Mouse (Mus musculus): ENCODE results near the gene Rela.

Rela gene

DNA sequence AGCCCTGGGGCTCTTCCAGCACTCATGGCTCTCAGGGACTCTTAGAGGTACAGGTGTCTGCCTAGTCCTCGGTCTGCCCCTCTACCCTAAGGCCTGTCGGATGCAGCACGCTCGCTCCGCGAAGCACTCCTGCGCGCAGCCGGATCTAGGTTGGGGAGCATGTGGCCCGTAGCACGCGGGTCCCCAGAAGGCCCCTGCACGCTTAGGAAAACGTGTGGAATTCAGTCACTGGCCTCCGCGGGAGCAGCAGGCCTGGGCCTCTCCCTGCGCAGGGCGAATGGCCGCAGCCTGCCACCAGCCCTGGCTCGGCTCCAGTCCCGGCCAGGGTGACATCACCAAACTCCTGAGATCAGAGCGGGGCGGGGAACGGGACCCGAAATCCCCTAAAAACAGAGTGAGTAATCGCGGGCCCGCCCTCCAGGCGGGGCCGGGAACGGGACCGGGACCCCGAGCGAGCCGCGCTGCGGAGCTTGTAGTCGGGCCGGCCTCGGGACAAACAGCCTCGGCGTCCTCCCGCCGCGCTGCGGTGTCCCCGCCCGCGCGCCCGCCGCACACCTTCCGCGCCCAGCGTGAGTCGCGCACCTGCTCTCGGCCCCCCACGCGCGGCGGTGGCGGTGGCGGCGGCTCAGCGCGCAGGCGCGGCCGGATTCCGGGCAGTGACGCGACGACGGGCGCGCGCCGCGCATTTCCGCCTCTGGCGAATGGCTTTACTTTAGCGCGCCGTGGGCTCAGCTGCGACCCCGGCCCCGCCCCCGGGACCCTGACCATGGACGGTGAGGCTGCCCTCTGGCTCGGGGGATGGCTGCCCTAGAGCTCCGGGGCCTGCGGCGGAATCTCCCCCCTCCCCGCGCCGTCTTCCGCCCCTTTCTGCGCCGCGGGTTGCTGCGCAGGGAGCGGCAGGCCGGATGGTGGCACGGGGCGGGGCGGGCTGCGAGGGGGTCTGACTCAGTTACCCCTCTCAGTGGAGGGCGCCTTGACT, at the start of gene Rela:
Rela (plus strand) TSS at position 415 of the 979 bp plus-strand sequence.
- DNase-seq (ENCODE audit: low spot score in 2 of 2), result peak; percentile 92 to 93

GRCm38 (mm10) chr19:5589159-5589558, 48.1 kb upstream of the Rela start:
- DNase-seq (ENCODE audit: low spot score in 2 of 2), result no peak

- no peak for DNase-seq (ENCODE audit: low spot score in 2 of 2)
These were observed 45.4 kb upstream of the Rela start for GRCm38 (mm10) chr19:5591888-5592287.

- no peak for DNase-seq (ENCODE audit: low spot score in 2 of 2)
These were observed 38.1 kb upstream of the Rela start for GRCm38 (mm10) chr19:5599224-5599623.

DNA sequence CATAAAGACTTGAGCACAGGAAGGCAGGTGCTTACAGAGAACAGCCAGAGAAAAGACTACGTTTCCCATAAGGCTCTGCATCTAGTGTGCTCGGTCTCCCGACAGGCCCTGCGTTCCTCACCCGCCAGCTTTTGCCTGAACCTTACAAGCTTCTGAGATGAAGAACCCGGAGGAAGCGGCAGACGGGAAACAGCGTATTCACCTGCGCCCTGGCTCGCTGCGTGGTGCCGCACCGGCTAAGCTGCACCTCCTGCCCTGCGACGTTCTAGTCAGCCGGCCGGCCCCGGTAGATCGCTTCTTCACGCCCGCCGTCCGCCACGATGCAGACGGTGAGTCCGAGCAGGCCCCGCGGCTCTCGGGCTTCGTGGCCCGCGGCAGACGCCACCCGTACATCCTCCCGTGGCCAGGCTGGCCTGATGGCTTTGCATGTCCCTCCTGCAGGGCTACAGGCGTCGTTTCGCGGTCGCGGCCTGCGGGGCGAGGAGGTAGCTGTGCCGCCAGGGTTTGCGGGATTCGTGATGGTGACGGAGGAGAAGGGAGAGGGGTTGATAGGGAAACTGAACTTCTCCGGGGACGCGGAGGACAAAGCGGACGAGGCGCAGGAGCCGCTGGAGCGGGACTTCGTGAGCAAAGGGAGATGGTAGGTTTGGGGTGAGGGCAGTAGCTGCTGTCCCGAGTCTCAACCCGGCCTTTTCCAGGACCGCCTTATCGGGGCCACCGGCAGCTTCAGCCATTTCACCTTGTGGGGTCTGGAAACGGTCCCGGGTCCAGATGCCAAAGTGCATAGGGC, 35.3 kb upstream of the Rela start, which contains the start of gene Rnaseh2c:
Rnaseh2c (plus strand) TSS at position 122 of the 790 bp plus-strand sequence.
- peak; percentile 66 for DNase-seq (ENCODE audit: low spot score in 2 of 2)

GRCm38 (mm10) chr19:5603664-5604063, 33.6 kb upstream of the Rela start:
- DNase-seq (ENCODE audit: low spot score in 2 of 2), result no peak

GRCm38 (mm10) chr19:5605126-5605525, 32.2 kb upstream of the Rela start:
- no peak for DNase-seq (ENCODE audit: low spot score in 2 of 2)

DNA sequence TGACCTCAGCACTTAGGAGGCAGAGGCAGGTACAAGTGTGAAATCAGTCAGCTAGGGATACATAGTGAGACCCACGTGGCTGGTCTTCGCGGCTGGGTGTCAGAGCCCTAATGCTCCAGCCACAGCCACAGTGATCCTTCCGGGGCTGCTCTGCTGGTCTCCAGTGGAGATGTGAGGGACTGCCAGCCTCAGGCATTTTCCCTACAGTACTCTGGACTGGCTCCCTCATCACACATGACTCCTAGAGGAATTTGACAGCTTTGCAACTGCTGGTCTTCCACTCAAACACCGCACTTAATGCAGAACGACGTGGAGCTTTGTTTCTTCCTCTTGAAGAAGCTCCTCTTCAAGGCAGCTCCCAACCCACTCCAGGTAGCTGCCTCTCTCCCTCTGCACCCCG, 31.1 kb upstream of the Rela start:
- no peak for DNase-seq (ENCODE audit: low spot score in 2 of 2)

DNA sequence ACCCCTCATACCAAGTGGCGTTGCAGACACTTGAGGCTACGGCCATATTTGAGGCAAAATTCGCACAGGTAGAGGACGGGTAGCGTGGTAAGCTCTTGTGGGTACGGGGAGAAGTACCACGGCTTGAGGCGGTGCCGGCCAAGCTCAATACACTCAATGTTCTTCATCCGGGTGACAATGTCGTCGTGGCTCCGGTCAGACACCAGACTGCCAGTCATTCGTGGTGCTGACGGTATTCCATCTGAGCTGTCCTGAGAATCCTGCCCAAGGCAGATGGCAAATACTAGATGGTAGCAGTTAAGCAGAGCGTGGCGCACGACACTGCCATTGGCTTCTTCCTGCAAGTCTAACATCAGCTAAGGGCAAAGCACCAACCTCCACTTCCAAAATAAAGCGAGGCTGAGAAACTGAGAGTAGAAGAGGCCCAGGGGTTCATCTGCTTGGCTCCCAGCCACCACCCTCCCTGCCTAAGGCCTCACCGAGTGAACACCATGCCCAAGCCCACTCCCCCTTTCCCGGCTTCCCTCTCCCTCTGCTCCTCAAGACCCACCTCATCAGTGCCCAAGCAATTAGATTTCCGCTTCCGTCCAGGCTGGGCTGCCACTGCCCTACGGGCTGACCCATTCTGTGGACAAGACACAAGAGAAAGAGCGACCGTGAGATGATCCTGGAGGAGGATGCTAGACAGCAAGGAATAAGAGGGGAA, 29.4 kb upstream of the Rela start:
- no peak for DNase-seq (ENCODE audit: low spot score in 2 of 2)

GRCm38 (mm10) chr19:5608707-5609106, 28.6 kb upstream of the Rela start:
- DNase-seq (ENCODE audit: low spot score in 2 of 2), result no peak

DNA sequence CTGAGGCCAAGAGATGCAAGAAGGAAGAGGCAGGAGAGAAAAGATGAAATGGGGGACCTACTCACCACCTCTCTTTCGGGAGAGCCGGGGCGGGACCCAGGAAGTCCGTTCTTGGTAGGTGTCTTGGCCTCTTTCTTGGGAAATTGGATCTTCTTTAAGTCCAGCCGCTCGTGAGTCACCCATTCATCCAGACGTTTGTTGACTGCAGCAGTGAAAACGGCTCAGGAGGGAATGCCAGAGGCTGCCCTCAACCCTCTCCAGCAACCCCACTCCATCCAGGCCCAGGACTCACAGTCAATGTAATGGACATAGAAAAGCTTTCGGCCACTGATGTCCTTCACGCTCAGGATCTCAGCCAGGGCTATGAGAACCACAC, 28.1 kb upstream of the Rela start:
- DNase-seq (ENCODE audit: low spot score in 2 of 2), result no peak

- peak; percentile 89 to 97 for DNase-seq (ENCODE audit: low spot score in 2 of 2)
These were observed 27.5 kb upstream of the Rela start, which contains the start of gene Kat5 for GRCm38 (mm10) chr19:5609547-5610404. Gene Kat5 (minus strand): TSS chr19:5610237.

GRCm38 (mm10) chr19:5611973-5612372, 25.3 kb upstream of the Rela start:
- no peak for DNase-seq (ENCODE audit: low spot score in 2 of 2)

DNA sequence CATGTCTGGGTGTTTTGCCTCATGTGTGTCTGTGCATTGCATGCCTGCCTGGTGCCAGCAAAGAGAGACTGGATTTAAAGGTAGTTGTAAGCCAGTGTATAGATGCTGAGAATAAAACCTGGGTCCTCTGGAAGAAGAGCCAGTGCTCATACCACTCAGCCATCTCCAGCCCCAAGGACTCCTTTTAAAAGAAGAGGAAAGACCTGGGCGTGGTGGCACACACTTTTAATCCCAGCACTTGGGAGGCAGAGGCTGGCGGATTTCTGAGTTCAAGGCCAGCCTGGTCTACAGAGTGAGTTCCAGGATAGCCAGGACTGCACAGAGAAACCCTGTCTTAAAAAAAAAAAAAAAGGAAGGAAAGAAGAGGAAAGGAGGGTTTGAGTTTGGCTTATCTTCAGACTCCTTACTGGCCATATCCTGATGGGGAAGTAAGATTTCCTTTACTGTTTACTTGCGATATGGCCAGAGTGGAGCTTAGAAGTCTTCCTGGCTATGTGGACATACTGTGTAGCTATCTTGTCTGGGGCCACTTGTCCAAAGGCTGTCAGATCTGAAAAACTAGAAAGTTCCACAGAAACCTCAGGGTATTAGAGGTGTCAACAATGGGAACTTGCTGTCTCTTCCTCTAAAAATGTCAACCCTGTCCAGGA, 24.4 kb upstream of the Rela start:
- DNase-seq (ENCODE audit: low spot score in 2 of 2), result no peak

- DNase-seq (ENCODE audit: low spot score in 2 of 2), result no peak
These were observed 22.3 kb upstream of the Rela start for GRCm38 (mm10) chr19:5614953-5615352.

DNA sequence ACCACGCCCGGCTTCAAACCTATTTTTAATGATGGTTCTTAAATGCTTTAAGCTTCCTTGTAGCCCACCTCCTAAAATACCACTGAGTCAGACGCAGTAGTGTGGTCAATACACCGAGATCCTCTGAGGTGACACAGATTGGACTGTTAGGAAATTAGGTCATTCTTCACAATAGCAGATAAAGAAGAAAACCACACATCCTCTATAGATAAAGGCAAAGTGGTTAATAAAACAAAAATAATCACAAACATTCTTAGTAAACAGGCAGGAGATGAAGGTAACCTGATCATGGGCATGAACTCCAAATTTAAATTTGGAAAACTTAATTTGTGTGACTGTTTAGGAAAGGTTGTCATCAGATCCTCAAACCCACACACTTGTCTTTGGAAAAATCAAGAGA, 17.3 kb upstream of the Rela start:
- DNase-seq (ENCODE audit: low spot score in 2 of 2), result no peak

- no peak for DNase-seq (ENCODE audit: low spot score in 2 of 2)
These were observed 15.4 kb upstream of the Rela start for GRCm38 (mm10) chr19:5621884-5622283.

GRCm38 (mm10) chr19:5625311-5625710, 12.0 kb upstream of the Rela start:
- DNase-seq (ENCODE audit: low spot score in 2 of 2), result no peak

DNA sequence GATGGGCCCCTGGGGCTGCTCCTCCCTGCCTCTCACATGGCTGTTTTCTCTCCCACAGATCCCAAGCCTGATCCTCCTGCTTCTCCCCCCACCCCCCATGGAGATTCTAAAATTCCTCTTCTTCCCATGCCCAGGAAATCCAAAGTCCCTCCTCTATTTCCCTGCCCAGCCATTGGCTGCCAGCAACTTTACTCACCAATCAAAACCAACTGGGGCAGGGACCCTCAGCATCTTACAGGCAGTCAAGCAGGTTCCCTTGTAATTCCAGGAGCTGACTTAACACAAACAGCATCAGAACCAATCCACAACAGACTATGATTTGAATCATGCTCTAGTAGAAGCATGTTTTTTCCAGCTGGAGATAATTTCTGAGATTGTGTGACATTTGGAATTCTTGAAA, 7.4 kb upstream of the Rela start:
- DNase-seq (ENCODE audit: low spot score in 2 of 2), result no peak

DNA sequence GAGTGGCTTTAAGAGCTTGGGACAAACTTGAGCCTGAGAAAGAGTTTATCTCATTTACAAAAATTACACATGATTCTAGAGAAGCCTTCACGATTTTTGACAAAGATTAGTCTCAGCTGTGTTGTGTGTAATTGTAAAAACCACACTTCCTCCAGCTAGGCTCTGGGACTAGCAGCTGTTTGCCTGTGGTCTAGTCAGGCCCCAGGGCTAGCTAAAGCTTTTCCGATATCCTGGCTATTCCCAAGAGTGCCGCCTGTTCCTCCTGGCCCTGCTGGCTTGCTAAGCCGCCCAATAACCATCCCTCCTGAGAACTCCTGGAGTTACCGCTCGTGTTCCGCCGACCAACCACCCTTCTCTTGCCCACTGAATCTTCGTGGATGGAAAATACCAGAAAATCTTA, 5.2 kb upstream of the Rela start:
- DNase-seq (ENCODE audit: low spot score in 2 of 2), result no peak

Data from urinary bladder, adult 18-20 months (tissue).